Mouse (Mus musculus) heart, postnatal 0 days (tissue): Measurements from ENCODE around the gene Tmem229b.

ENCODE experiments used
- CTCF ChIP-seq: IDR thresholded peaks from 2 replicates; pipeline ENCODE4 v1.5.1; 2016; ENCODE audit warnings: antibody characterized with exemption, control low read depth, low read depth
- EP300 ChIP-seq: IDR thresholded peaks from 2 replicates; pipeline ENCODE4 v1.6.1; 2016; ENCODE audit warnings: antibody characterized with exemption, low read depth

- TF ChIP-seq CTCF (no peak), EP300 (no peak)
Measured at GRCm38 (mm10) chr12:79049807-79050206, 42.4 kb upstream of the Tmem229b start.
